Mouse (Mus musculus) stomach, embryonic 14.5 days (tissue): ENCODE measurements around the gene Tsnax. TPM values are rescaled to one million over a fixed set of nuclear protein-coding genes. Genes with fewer than 3 reads are reported as not detected.

ENCODE experiments used
- ATAC-seq: fragments of 200-750 bp; cut with Nextera tagmentation; 2 replicates; pipeline ENCODE4 v1.8.0; 2017; ENCODE audit warnings: low read depth, moderate TSS enrichment; ENCODE audit not compliant: insufficient number of reproducible peaks, insufficient read depth, low FRiP score
- H3K27ac ChIP-seq: fragments of 300-500 bp; sonication (generic); 2 replicates; pipeline ENCODE4 v1.5.1; 2014; ENCODE audit warnings: mild to moderate bottlenecking, low read length, moderate library complexity, mixed read lengths
- H3K27me3 ChIP-seq: fragments of 300-500 bp; sonication (generic); 2 replicates; pipeline ENCODE4 v1.6.1; 2014; ENCODE audit warnings: low read length, control low read depth, mixed read lengths; ENCODE audit not compliant: control insufficient read depth, insufficient read depth
- H3K36me3 ChIP-seq: fragments of 300-500 bp; sonication (generic); 2 replicates; pipeline ENCODE4 v1.6.1; 2014; ENCODE audit warnings: mild to moderate bottlenecking, control low read depth, low read length, moderate library complexity, mixed read lengths; ENCODE audit not compliant: control insufficient read depth, insufficient read depth
- H3K4me1 ChIP-seq: fragments of 300-500 bp; sonication (generic); 2 replicates; pipeline ENCODE4 v1.6.1; 2014; ENCODE audit warnings: low read length, control low read depth, mixed read lengths; ENCODE audit not compliant: control insufficient read depth, insufficient read depth
- H3K4me2 ChIP-seq: fragments of 300-500 bp; sonication (generic); replicated peaks from 2 replicates; pipeline ENCODE4 v1.6.1; 2014; ENCODE audit warnings: low read depth, low read length, control low read depth
- H3K4me3 ChIP-seq: fragments of 300-500 bp; sonication (generic); 2 replicates; pipeline ENCODE4 v1.5.1; 2014; ENCODE audit warnings: low read depth, low read length, control low read depth
- H3K9ac ChIP-seq: fragments of 300-500 bp; sonication (generic); replicated peaks from 2 replicates; pipeline ENCODE4 v1.6.1; 2014; ENCODE audit warnings: low read depth, mild to moderate bottlenecking, control low read depth, low read length, moderate library complexity, mixed read lengths
- H3K9me3 ChIP-seq: fragments of 300-500 bp; sonication (generic); 2 replicates; pipeline ENCODE4 v1.6.1; 2016; ENCODE audit warnings: low read depth, low read length, control low read depth; ENCODE audit not compliant: control insufficient read depth
- WGBS: fragments of 180-500 bp; shearing (Covaris S2); extraction: QIAGEN DNeasy Blood & Tissue Kit; methylation state at CpG from one replicate; pipeline ENCODE4 v1.1.7; 2014; 5-methylcytosine and 5-hydroxymethylcytosine counted together
- polyA plus RNA-seq: library from polyadenylated mRNA; unstranded; fragments of >200 nt; fragmentation: Nextera tagmentation; extraction: Ambion mirVana; gene quantifications from 2 replicates; pipeline ENCODE4 v1.2.1, GENCODE M21; 2014

The Tsnax gene
- polyA plus RNA-seq, result 128 and 132 TPM in 2 replicates

GRCm38 (mm10) chr8:125012695-125013627, at the start of gene Tsnax:
Gene Tsnax (plus strand): TSS chr8:125012997.
- peak within 1 kb of the TSS; percentile 71 for H3K4me2 ChIP-seq
- no peaks in the 10 kb centered on the region for H3K4me1 ChIP-seq
- no peaks in the 10 kb centered on the region for H3K27me3 ChIP-seq
- no peaks in the 10 kb centered on the region for H3K9me3 ChIP-seq
- H3K36me3 ChIP-seq, result peaks cover 12% of the 10 kb centered on the region; the same call in 1 of the 2 replicates
- WGBS, result 4% methylated on average over 74 of the region's 84 CpGs
- H3K9ac ChIP-seq, result peak within 1 kb of the TSS; percentile 93
- peak; percentile 97 for ATAC-seq
- H3K27ac ChIP-seq, result peak within 1 kb of the TSS; percentile 76
- peak within 1 kb of the TSS; percentile 99 for H3K4me3 ChIP-seq

DNA sequence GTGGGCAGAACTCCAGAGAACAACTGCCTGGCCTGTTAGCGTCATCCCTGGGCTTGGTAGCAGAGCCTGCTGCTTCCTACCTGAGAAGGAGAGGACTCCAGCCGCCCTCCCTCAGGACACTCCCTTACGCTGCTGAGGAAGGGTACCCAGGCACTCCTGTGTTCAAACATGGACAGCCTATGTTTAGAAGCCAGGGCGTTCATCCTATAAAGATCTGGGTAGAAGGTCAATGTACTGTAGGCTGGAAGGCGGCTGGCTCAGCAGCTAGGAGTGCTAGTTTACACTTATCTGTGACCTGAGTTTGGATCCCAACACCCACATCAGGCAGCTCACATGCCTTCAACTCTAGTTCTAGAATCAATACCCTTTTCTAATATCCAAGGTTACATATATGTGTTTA, 49.6 kb upstream of the Tsnax start:
- H3K9ac ChIP-seq, result no peak overlapping the region
- no peak overlapping the region for H3K27ac ChIP-seq
- H3K36me3 ChIP-seq, result no peaks in the 10 kb centered on the region
- no peak overlapping the region for H3K4me2 ChIP-seq
- no peaks in the 10 kb centered on the region for H3K27me3 ChIP-seq
- no peak overlapping the region for H3K4me3 ChIP-seq
- no peak for ATAC-seq
- H3K4me1 ChIP-seq, result no peaks in the 10 kb centered on the region
- WGBS, result 88% methylated on average over 5 of the region's 5 CpGs
- no peaks in the 10 kb centered on the region for H3K9me3 ChIP-seq

DNA sequence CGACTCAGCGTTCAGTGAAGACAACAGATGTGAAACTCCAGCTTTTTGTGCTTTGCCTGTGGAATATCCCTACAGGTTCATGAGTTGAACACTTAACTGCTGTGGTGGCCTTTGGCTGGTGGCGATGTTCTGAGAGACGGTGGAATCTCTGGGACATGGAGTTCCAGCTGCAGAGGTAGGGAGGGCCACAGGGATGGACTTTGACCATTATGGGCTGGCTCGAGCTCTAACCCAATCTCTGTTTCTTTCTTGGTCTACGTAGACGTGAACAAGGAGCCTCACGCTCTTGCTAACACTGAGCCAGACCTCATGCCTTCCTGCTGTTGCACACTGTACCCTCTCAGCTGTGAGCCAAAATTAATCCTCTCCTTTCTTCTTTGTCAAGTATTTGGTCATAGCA, 47.8 kb upstream of the Tsnax start:
- 85% methylated on average over 8 of the region's 8 CpGs for WGBS
- Histone ChIP-seq H3K27ac (no peak overlapping the region), H3K4me2 (no peak overlapping the region), H3K9me3 (no peaks in the 10 kb centered on the region), H3K4me3 (no peak overlapping the region), H3K9ac (no peak overlapping the region), H3K36me3 (no peaks in the 10 kb centered on the region), H3K4me1 (0 out of 2 replicates have a peak, but pooled peaks cover 3% of the 10 kb centered on the region), H3K27me3 (no peaks in the 10 kb centered on the region)
- ATAC-seq, result no peak

GRCm38 (mm10) chr8:124970312-124970933, 42.4 kb upstream of the Tsnax start:
- WGBS, result 59% methylated on average over 6 of the region's 6 CpGs
- Histone ChIP-seq H3K4me3 (no peak overlapping the region), H3K27ac (no peak overlapping the region), H3K36me3 (no peaks in the 10 kb centered on the region), H3K4me2 (no peak overlapping the region), H3K9ac (no peak overlapping the region), H3K9me3 (0 out of 2 replicates have a peak, but pooled peaks cover 3% of the 10 kb centered on the region), H3K4me1 (0 out of 2 replicates have a peak, but pooled peaks cover 3% of the 10 kb centered on the region), H3K27me3 (no peaks in the 10 kb centered on the region)
- ATAC-seq, result no peak

DNA sequence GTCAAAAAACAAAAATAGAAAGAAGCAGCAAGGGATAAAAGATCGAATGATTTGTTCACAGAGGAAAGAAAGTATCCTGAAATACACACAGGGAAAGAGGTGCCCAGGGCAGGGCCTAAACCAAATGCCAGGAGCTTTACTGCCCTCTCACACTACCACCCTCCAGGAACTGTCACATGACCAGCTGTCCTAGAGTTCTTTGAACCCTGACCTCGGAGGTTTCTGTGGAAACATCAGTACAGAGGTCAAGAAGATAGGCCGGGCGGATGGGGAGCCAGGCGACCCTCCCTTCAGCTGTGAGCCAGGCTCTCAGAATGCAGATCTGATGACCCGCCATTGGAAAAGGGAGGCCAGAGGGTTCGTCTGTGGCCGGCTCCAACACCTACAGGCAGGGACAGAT, 39.6 kb upstream of the Tsnax start:
- no peaks in the 10 kb centered on the region for H3K36me3 ChIP-seq
- H3K9ac ChIP-seq, result no peak overlapping the region
- no peaks in the 10 kb centered on the region for H3K27me3 ChIP-seq
- no peak overlapping the region for H3K4me3 ChIP-seq
- no peak overlapping the region for H3K4me2 ChIP-seq
- no peak overlapping the region for H3K27ac ChIP-seq
- H3K9me3 ChIP-seq, result 0 out of 2 replicates have a peak, but pooled peaks cover 3% of the 10 kb centered on the region
- no peak for ATAC-seq
- 0 out of 2 replicates have a peak, but pooled peaks cover 3% of the 10 kb centered on the region for H3K4me1 ChIP-seq
- 72% methylated on average over 8 of the region's 8 CpGs for WGBS

- Histone ChIP-seq H3K4me3 (no peak overlapping the region), H3K27ac (no peak overlapping the region), H3K4me1 (0 out of 2 replicates have a peak, but pooled peaks cover 2% of the 10 kb centered on the region), H3K27me3 (no peaks in the 10 kb centered on the region), H3K9ac (no peak overlapping the region), H3K9me3 (0 out of 2 replicates have a peak, but pooled peaks cover 3% of the 10 kb centered on the region), H3K36me3 (no peaks in the 10 kb centered on the region), H3K4me2 (no peak overlapping the region)
- 68% methylated on average over 4 of the region's 4 CpGs for WGBS
- ATAC-seq, result no peak
Observed at GRCm38 (mm10) chr8:124974254-124974653, 38.5 kb upstream of the Tsnax start.

DNA sequence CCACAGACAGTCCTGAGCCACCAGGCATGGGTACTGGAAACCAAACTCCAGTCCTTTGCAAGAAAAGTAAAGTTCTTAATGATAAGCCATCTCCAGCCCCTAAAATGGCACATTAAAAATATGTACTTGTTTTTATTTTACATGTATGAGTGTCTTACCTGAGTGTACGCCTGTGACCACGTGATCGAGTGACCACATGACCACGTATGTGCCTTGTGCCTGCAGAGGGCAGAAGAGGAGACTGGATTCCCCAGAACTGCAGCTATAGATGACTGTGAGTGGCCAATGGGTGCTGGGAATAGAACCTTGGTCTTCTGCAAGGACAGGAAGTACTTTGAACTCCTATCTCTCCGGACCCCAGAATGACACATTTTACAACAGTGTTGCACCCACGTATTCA, 36.6 kb upstream of the Tsnax start:
- H3K4me2 ChIP-seq, result no peak overlapping the region
- H3K27ac ChIP-seq, result no peak overlapping the region
- WGBS, result 92% methylated on average over 6 of the region's 6 CpGs
- ATAC-seq, result no peak
- no peaks in the 10 kb centered on the region for H3K27me3 ChIP-seq
- 0 out of 2 replicates have a peak, but pooled peaks cover 3% of the 10 kb centered on the region for H3K9me3 ChIP-seq
- no peaks in the 10 kb centered on the region for H3K36me3 ChIP-seq
- H3K4me1 ChIP-seq, result no peaks in the 10 kb centered on the region
- H3K9ac ChIP-seq, result no peak overlapping the region
- H3K4me3 ChIP-seq, result no peak overlapping the region

DNA sequence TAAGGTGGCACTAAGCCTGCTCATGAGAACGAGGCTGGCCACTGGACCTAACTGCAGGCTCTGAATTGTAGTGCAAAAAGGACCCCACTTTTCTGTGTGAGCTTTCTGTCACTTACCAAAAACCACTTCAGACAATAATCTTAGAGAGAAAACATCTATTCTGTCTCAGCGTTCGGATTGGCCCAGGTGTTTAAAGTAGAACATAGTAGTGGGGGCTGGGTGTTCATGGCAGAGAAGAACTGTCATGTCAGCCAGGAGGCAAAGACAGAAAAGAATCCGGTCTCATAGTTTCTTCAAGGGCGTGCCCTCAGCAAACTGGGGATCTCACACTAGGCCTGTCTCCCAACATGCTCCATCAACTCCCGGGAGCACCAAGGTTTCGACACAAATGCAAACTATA, 34.8 kb upstream of the Tsnax start:
- Histone ChIP-seq H3K27ac (no peak overlapping the region), H3K4me1 (no peaks in the 10 kb centered on the region), H3K27me3 (no peaks in the 10 kb centered on the region), H3K4me2 (no peak overlapping the region), H3K9ac (no peak overlapping the region), H3K4me3 (no peak overlapping the region), H3K9me3 (no peaks in the 10 kb centered on the region), H3K36me3 (no peaks in the 10 kb centered on the region)
- no peak for ATAC-seq
- 75% methylated on average over 7 of the region's 7 CpGs for WGBS
